Mouse (Mus musculus) Patski (cell line): ENCODE measurements around the gene Bahcc1. TPM values are rescaled to one million over a fixed set of nuclear protein-coding genes. Genes with fewer than 3 reads are reported as not detected.

ENCODE experiments used
- ATAC-seq: fragments of 100-300 bp; one replicate; pipeline ENCODE4 v1.8.0; 2021
- CTCF ChIA-PET: fragments of 350-600 bp; sonication (Branson Sonifier 250); formaldehyde crosslinking; loops from one replicate; lab custom pipeline; 2022; ENCODE audit warnings: inconsistent platforms; lab: Charles Lee
- POLR2A ChIA-PET: fragments of 350-600 bp; sonication (Branson Sonifier 250); formaldehyde crosslinking; loops from one replicate; lab custom pipeline; 2022; ENCODE audit warnings: antibody characterized with exemption, inconsistent platforms; lab: Charles Lee
- DNase-seq: peaks from one replicate; pipeline ENCODE4 v3.0.0-alpha.2; 2011; ENCODE audit warnings: low read depth, low spot score
- H3K27me3 ChIP-seq: fragments of 371-371 bp; one replicate; pipeline ENCODE4 v1.5.1; 2021
- CTCF ChIP-seq: fragments of 100-300 bp; IDR thresholded peaks from one replicate; pipeline ENCODE4 v1.5.1; 2021
- in situ Hi-C: fragments of 300-500 bp; cut with MboI; formaldehyde crosslinking; loops from 3 replicates; pipeline ENCODE4 v1.11.1; 2018; ENCODE audit warnings: low pct_unique_long_range_greater_than_20kb, mixed read lengths
- polyA plus RNA-seq: library from polyadenylated mRNA; unstranded; gene quantifications from one replicate; pipeline ENCODE4 v1.2.3, GENCODE M21; 2021

Bahcc1 gene
- polyA plus RNA-seq, 1 experiment from 2014 or later = 12.4 TPM

DNA sequence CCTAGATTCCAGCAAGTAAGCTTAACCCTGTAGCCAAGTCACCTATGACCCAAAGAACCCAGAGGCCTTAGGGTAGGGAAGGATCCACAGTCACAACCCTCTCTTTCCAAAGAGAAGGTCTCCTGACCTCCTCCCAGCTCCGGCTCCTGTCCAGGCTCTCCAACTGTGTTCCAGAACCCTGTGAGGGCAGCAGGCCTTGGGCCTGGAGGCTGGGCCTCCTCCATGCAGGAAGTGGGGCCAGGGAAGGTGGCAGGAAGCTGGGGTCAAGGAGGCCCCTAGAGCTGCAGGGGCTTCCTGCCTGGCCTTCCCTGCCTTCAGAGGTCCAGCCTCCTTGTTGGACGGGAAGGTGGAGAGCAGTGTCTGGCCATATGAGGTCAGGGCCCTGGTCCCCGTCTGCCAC lies 48.5 kb downstream of the Bahcc1 start:
- no peak for DNase-seq
- in situ Hi-C loops = no loop called here
- no peak for ATAC-seq
- ChIA-PET POLR2A (interaction anchor here (0.9 kb wide), 1 partner anchor 48 kb away, joined by 3 read pairs; the partner anchor contains the start of gene Bahcc1), CTCF (no interaction called here)
- H3K27me3 ChIP-seq = no peaks in the 10 kb centered on the region
- TF ChIP-seq CTCF = no peak

- no peak for ATAC-seq
- no peak for DNase-seq
- no peak for TF ChIP-seq CTCF
- H3K27me3 ChIP-seq = no peaks in the 10 kb centered on the region
- ChIA-PET POLR2A (no interaction called here), CTCF (no interaction called here)
- in situ Hi-C loops = no loop called here
These were observed 50.8 kb downstream of the Bahcc1 start for GRCm38 (mm10) chr11:120283542-120283941.

DNA sequence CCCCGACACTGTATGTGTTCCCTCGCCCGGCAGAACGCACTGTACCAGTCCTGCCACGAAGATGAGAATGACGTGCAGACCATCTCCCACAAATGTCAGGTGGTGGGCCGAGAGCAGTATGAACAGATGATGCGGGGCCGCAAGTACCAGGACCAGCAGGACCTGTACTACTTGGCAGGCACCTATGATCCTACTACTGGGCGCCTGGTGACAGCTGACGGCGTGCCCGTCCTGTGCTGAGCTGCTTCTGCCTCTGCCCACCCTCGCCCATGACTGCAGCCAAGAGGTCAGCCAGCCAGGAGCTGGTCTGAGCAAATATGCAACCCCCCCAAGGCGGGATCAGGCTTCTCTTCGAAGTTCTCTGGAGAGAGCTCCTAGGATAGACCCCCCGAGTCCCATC lies 56.9 kb downstream of the Bahcc1 start:
- H3K27me3 ChIP-seq = no peaks in the 10 kb centered on the region
- TF ChIP-seq CTCF = no peak
- ATAC-seq = no peak
- DNase-seq = no peak
- in situ Hi-C loops = no loop called here
- ChIA-PET POLR2A (no interaction called here), CTCF (no interaction called here)

GRCm38 (mm10) chr11:120290266-120290665 lies 57.5 kb downstream of the Bahcc1 start:
- in situ Hi-C loops = no loop called here
- no peak for TF ChIP-seq CTCF
- no peak for ATAC-seq
- no peaks in the 10 kb centered on the region for H3K27me3 ChIP-seq
- POLR2A ChIA-PET = no interaction called here
- CTCF ChIA-PET = no interaction called here
- no peak for DNase-seq

- ATAC-seq (no peak), DNase-seq (no peak)
- TF ChIP-seq CTCF = no peak
- ChIA-PET POLR2A (no interaction called here), CTCF (no interaction called here)
- in situ Hi-C loops = no loop called here
- H3K27me3 ChIP-seq = no peaks in the 10 kb centered on the region
These were observed 61.0 kb downstream of the Bahcc1 start for GRCm38 (mm10) chr11:120293714-120294113.

DNA sequence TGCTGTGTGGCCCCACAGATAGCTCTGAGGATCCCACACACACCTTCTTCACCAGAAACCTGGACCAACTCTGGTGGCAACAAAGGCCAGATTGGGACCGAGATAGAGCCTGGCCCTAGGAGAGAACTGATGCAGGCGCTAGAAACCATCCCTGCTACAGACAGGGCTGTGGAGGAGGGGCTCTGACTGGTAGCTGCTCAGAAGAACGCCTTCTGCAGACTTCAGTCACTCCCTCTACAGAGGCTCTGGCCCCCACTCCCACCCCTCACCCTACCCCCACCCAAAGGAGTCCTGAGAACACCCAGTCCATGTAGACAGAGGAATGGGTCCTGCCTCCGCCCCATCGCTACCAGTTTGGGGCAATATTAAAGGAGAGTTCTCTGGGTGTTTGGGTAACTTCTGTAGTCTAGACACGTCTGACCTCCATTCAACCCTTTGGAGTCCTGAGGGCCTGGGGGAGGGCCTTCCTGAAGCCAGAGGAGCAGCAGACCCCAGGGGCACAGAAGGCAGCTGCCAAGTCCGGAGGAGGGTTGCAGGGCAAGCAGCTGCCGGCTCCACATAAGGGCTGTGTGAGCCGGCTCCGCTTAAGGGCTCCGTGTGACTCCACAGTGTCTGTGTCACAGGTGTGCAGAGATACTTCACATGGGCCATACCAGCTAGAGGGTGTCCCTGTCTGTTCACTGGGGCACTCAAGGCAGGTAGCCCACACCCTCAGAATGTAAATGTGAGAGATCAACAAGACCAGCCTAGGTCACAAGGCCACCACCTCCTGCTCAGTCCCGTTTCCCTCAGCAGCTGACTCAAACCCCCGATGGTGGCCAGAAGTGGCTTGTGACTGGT lies 63.8 kb downstream of the Bahcc1 start:
- DNase-seq = no peak
- in situ Hi-C loops = no loop called here
- CTCF ChIA-PET = no interaction called here
- ATAC-seq = no peak
- POLR2A ChIA-PET = interaction anchor here (0.7 to 1.2 kb wide), 4 partner anchors 8 to 52 kb away, joined by 3 to 4 read pairs (median 3); no protein-coding TSS in a partner anchor
- H3K27me3 ChIP-seq = peaks cover 5% of the 10 kb centered on the region
- TF ChIP-seq CTCF = no peak

DNA sequence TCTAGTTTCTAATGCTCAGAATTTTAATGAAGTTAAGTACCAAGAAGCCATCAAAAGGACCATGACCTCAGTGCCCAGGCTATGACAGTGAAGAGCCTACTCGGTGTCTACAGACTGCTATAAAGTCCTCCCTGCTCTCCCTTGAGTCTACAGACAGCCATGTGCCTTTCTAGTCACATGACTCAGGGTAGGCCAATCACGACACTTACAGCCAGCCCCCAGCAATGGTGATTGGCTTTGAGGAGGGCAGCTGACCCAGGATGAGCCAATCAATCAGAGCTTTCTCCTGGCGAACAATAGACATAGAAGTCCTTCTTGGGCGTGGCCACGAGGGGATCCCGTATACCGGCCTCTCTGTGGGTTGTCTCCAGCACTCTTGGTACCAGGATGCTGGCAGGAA lies 65.0 kb downstream of the Bahcc1 start:
- in situ Hi-C loops = no loop called here
- no peak for ATAC-seq

GRCm38 (mm10) chr11:120298441-120299141 lies 65.8 kb downstream of the Bahcc1 start:
- ChIA-PET CTCF (no interaction called here), POLR2A (no interaction called here)
- no peak for TF ChIP-seq CTCF
- H3K27me3 ChIP-seq = peaks cover 5% of the 10 kb centered on the region
- DNase-seq = no peak
- ATAC-seq = no peak
- in situ Hi-C loops = no loop called here

More for the DNA sequence above, 65.0 kb downstream of the Bahcc1 start:
- no peak for TF ChIP-seq CTCF
- H3K27me3 ChIP-seq = peaks cover 5% of the 10 kb centered on the region
- ChIA-PET CTCF (no interaction called here), POLR2A (no interaction called here)
- DNase-seq = no peak

DNA sequence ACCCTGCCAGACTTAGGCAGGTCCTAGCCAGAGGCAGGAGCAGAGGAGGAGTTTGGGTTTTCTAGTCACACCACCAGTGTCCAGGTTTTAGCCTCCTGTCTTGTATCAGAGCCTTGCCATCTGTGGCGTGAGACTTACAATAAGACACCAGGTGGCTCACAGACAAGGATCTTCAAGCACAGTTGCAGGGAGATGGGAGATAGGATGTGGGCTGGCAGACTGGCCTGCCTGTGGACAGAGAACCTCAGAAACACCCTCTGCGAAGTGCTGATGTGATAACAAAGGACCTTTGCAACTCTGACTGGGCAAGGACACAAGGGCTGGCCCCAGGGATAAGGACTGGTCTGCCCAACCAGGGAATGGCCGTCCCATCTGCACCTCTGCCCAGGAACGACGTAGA lies 66.7 kb downstream of the Bahcc1 start:
- TF ChIP-seq CTCF = no peak
- peaks cover 5% of the 10 kb centered on the region for H3K27me3 ChIP-seq
- POLR2A ChIA-PET = interaction anchor here (0.6 kb wide), 1 partner anchor 66 kb away, joined by 3 read pairs; no protein-coding TSS in a partner anchor
- DNase-seq (no peak), ATAC-seq (no peak)
- CTCF ChIA-PET = no interaction called here
- in situ Hi-C loops = no loop called here

- in situ Hi-C loops = loop anchor here (25.0 kb wide), 1 partner anchor 391 kb away; the partner anchor contains the start of gene Chmp6
- POLR2A ChIA-PET = interaction anchor here (1.4 to 4.6 kb wide), 2 partner anchors 16 to 67 kb away, joined by 3 to 39 read pairs; no protein-coding TSS in a partner anchor
- peaks cover 5% of the 10 kb centered on the region for H3K27me3 ChIP-seq
- ATAC-seq (no peak), DNase-seq (no peak)
- TF ChIP-seq CTCF = no peak
- CTCF ChIA-PET = no interaction called here
These were observed 70.4 kb downstream of the Bahcc1 start for GRCm38 (mm10) chr11:120303119-120303518.
